Mouse (Mus musculus): Measurements from ENCODE around the gene Abcc1. TPM values are rescaled to one million over a fixed set of nuclear protein-coding genes. Genes with fewer than 3 reads are reported as not detected.

Abcc1 gene
- total RNA-seq, 2 experiments from 2014 or later = 23.5 to 24.5 TPM

DNA sequence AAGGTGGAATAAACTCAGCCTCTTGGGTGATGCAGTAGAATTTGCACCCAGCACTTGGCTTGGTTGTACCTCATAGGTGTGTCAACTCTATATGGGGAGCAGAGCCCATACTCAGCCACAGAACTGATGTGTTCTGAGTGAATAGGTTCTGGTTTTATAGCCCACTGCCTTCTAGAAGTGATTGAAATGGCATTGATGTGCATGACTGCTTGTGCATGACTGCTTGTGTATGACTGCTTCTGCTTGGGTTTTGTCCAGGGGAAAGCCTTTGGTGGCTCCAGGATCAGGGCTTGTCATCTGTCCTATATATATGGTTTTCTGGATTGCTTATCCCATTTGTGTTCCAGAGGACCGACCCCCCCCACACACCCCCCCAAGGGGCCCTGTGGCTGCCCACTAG is 74.2 kb downstream of the Abcc1 start:
- DNase-seq = no peak
- intact Hi-C loops (cut with DNase I) = no loop called here

DNA sequence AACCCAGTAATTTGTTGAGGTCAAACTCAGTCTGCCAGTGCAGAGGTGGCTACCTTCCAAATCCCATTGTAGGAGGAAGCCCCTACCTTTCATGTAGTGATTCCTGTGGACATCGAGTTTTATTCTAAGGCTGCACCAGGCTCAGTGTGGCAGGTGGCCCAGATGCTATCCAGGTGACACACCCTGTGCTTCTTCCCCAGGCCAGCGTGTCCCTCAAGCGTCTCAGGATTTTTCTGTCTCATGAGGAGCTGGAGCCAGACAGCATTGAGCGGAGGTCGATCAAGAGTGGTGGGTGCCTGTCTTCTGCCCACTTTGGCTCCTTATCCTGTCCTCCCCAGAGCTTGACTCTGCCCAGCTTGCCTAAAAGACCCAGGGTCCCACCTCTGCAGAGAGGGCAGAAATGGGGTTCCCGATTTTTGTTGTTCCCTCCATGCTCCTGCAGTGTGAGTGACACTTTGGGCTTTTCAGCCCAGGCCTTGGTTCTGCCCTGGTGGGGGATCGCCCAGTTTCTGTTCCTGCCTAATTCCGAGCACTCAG is 76.2 kb downstream of the Abcc1 start:
- DNase-seq = no peak
- intact Hi-C loops (cut with DNase I) = no loop called here

DNA sequence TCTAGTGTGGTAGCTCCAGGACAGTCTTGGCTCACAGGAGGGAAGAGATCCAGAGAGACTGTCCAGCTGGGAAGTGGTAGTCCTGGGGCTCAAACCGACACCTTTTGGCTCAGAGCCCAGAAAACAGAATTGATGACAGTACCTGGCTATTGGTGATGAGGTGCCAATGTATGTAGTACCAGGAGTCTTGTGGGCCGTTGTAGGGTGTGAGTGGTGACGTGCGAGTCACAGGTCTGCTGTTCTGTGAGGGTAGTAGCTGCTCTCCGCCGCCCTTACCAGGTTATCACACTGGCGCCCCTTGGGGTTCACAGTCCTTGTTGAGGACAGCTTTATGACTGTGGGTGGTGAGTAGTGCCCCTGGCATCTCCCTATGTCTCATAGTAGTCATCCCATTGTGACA is 77.2 kb downstream of the Abcc1 start:
- intact Hi-C loops (cut with DNase I) = no loop called here
- no peak for DNase-seq

- DNase-seq = no peak
- intact Hi-C loops (cut with DNase I) = no loop called here
Observed at GRCm38 (mm10) chr16:14439081-14439480, 77.7 kb downstream of the Abcc1 start.

GRCm38 (mm10) chr16:14439801-14440614 is 78.7 kb downstream of the Abcc1 start:
- no peak for DNase-seq
- intact Hi-C loops (cut with DNase I) = loop anchor here (5.0 kb wide), 1 partner anchor 63 kb away; no protein-coding TSS in a partner anchor

GRCm38 (mm10) chr16:14444059-14444855 is 82.9 kb downstream of the Abcc1 start:
- intact Hi-C loops (cut with DNase I) = loop anchor here (5.0 kb wide), 1 partner anchor 67 kb away; no protein-coding TSS in a partner anchor
- peak in 1 of 2 experiments; percentile 19 for DNase-seq

DNA sequence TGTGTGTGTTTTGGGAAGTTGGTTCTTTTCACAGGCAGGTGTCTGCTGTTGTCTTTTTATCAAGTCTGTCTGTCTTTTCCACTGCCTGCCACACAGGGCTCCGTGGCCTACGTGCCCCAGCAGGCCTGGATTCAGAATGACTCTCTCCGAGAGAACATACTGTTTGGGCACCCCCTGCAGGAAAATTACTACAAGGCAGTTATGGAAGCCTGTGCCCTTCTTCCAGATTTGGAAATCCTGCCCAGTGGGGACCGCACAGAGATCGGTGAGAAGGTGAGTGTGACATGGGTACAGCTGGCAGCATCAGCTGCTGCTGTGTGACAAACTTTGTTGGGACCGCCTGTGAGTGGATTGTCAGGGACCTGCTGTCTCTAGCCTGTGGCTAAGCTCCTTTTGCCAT is 83.8 kb downstream of the Abcc1 start:
- intact Hi-C loops (cut with DNase I) = loop anchor here (5.0 kb wide), 2 partner anchors 133 to 208 kb away; no protein-coding TSS in a partner anchor
- peak; percentile 19 to 32 for DNase-seq

DNA sequence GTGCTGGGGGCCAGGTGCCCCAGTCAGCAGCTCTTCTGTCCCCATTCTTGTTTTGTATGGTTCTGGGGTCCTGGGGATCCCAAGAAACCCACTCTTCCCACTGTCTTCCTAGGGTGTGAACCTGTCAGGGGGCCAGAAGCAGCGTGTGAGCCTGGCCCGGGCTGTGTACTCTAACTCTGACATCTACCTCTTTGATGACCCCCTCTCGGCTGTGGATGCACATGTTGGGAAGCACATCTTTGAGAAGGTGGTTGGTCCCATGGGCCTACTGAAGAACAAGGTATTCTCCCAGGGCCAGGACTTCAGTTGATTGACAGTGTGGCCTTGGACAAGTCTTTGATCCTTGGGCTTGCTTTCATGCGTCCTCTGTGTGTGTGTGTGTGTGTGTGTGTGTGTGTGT is 86.0 kb downstream of the Abcc1 start:
- intact Hi-C loops (cut with DNase I) = loop anchor here (5.0 kb wide), 2 partner anchors 135 to 210 kb away; no protein-coding TSS in a partner anchor
- DNase-seq = no peak

DNA sequence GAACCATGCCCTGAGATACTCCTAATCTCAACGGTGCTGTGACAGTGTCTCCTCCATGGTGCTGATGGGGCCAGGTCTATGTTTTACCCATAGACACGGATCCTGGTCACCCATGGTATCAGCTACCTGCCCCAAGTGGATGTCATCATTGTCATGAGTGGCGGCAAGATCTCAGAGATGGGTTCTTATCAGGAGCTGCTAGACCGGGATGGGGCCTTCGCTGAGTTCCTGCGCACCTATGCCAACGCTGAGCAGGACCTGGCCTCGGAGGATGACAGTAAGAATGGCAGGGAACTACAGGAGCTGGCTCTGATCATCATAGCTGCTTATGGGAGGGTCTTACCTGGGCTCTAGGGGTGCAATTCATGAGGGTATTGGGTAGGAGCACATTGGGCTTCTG is 86.9 kb downstream of the Abcc1 start:
- intact Hi-C loops (cut with DNase I) = loop anchor here (5.0 kb wide), 2 partner anchors 136 to 211 kb away; no protein-coding TSS in a partner anchor
- no peak for DNase-seq

- DNase-seq = no peak
- intact Hi-C loops (cut with DNase I) = loop anchor here (5.0 kb wide), 2 partner anchors 138 to 213 kb away; no protein-coding TSS in a partner anchor
Observed at GRCm38 (mm10) chr16:14449861-14450260, 88.5 kb downstream of the Abcc1 start.

DNA sequence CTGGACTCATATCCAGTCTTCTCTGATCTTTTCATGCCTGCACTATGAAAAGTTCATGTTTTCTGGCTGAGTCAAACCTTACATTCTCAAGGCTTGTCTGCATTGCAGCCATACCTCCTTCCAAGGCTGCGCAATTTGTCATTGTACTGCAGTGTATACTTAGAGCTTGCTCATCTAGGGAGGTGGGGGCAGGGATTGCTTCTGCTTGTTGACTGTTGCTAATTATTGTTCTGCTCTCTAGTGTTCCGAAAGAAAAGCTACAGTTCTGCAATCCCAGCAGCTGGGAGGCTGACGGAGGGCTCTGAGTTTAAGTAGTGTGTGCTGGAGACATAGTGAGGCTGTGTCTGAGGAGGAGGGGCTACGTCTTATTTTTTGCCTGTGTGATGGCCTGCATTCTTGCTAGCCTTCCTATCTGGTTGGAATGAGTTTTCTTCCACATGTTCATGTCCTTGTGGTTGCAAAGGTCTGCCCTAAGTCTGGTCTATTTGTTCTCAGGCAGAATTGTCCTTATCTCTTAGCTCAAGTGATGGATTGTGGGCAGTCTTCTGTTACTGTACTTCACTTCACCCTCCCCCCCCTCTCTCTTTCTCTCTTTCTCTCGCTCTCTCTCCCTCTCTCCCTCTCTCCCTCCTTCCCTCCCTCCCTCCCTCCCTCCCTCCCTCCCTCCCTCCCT is 90.2 kb downstream of the Abcc1 start:
- DNase-seq = no peak
- intact Hi-C loops (cut with DNase I) = no loop called here

DNA sequence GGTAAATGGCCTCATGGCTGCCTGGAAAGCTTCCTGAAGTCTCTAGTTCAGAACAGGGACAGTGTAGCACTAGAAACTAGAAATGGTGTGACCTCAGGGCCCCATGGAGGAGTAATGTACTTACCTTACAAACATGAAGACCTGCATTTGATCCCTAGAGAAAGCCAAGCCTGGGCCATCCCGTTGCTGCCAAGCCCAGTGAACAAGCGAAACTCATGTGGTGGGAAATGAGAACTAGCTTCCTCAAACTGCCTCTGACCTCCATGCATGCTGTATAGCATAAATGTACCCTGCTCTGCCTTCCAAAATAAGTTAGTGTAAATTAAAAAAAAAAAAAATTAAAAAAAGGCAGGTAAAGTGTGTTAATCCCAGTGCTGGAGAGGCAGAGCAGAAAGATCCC is 101.2 kb downstream of the Abcc1 start:
- DNase-seq = no peak
- intact Hi-C loops (cut with DNase I) = no loop called here

DNA sequence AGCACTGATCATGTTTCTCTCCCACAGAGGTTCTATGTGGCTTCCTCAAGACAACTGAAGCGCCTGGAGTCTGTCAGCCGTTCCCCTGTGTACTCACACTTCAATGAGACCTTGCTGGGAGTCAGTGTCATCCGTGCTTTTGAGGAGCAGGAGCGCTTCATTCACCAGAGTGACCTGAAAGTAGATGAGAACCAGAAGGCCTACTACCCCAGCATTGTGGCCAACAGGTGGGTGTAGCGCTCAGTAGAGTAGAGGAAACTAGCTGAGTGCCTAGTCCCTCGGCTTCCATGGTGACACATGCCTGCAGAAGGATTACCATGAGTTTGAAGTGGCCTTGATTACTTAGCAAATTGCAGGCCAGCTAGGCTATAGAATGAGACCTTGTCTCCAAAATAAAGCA is 103.7 kb downstream of the Abcc1 start:
- intact Hi-C loops (cut with DNase I) = no loop called here
- DNase-seq = no peak

GRCm38 (mm10) chr16:14468351-14468750 is 107.0 kb downstream of the Abcc1 start:
- no peak for DNase-seq
- intact Hi-C loops (cut with DNase I) = no loop called here

GRCm38 (mm10) chr16:14468841-14469240 is 107.5 kb downstream of the Abcc1 start:
- no peak for DNase-seq
- intact Hi-C loops (cut with DNase I) = no loop called here

- intact Hi-C loops (cut with DNase I) = no loop called here
- DNase-seq = no peak
Observed at GRCm38 (mm10) chr16:14472171-14472570, 110.8 kb downstream of the Abcc1 start.

GRCm38 (mm10) chr16:14473686-14474085 is 112.3 kb downstream of the Abcc1 start:
- intact Hi-C loops (cut with DNase I) = no loop called here
- DNase-seq = no peak

DNA sequence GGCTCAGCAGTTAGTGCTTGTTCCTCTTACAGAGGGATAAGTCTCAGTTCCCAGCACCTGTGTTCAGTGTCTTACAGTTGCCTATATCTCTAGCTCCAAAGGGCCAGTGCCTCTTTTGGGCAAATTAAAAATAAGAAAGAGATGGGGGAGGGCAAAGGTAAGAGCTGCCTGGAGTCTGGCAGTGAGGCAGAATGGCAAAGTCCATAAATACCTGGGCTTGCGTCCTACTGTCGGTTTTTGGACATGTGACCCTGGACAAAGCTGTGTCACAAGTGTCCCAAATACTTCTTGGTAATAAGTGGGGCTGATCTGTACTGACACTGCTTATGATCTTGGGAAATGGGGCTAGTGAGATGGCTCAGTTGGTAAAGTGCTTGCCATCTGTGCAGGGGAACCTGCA is 113.6 kb downstream of the Abcc1 start:
- intact Hi-C loops (cut with DNase I) = no loop called here
- no peak for DNase-seq

DNA sequence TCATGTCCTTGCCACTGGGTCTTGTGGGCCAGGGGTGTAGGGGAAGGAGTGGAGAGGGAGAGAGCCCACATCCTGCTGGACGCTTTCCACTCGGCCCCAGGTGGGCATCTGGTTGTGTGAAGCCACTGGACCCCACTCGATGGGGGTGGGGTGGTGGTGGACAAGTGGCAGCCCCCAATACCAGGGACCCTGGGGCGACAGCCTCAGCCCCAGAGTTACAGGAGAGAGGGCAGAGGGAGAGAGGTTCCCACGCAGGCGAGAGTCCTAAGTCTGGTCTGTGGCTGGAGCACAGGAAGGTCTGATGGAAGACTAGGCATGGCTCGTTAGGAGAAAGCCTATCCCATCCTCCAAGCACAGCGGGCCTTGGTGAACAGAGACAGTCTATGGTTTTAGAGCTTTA is 114.7 kb downstream of the Abcc1 start:
- intact Hi-C loops (cut with DNase I) = no loop called here
- no peak for DNase-seq

GRCm38 (mm10) chr16:14476701-14477400 is 115.5 kb downstream of the Abcc1 start:
- DNase-seq = no peak
- intact Hi-C loops (cut with DNase I) = no loop called here

Measured in heart, postnatal 36 days (tissue).